Mouse (Mus musculus) frontal cortex, postnatal 25 days (tissue): ENCODE measurements around the gene Tmem106c.

Experiments used
- DNase-seq, 2 experiments: peaks; one replicate each; pipeline ENCODE4 v3.0.0; 2022; ENCODE audit warnings: low spot score in 2 of 2

The Tmem106c gene

GRCm38 (mm10) chr15:97952889-97953189 lies 11.2 kb upstream of the Tmem106c start:
- no peak for DNase-seq

GRCm38 (mm10) chr15:97954671-97955070 lies 9.3 kb upstream of the Tmem106c start:
- DNase-seq = no peak

GRCm38 (mm10) chr15:97955286-97955685 lies 8.7 kb upstream of the Tmem106c start:
- no peak for DNase-seq

GRCm38 (mm10) chr15:97955742-97956141 lies 8.3 kb upstream of the Tmem106c start:
- DNase-seq = no peak

DNA sequence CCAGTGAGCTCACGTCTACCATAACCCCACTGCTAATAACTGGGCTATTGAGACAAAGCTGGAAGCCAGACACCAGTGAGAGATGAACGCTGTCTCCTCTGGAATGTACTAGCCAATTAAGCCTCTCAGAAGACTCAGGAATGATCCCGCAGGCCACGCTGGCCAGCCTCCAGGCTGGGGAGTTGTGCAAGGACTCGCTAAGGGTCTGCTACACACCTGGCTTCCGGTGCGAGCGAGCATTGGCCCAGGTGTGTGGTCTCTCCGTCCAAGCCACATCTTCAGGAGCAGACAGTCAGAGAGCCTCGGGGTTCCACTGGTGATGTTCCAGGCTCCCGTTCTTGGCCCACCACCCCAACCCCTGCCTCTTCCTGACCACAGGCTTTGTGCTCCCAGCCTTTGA lies 7.6 kb upstream of the Tmem106c start:
- DNase-seq = no peak

DNA sequence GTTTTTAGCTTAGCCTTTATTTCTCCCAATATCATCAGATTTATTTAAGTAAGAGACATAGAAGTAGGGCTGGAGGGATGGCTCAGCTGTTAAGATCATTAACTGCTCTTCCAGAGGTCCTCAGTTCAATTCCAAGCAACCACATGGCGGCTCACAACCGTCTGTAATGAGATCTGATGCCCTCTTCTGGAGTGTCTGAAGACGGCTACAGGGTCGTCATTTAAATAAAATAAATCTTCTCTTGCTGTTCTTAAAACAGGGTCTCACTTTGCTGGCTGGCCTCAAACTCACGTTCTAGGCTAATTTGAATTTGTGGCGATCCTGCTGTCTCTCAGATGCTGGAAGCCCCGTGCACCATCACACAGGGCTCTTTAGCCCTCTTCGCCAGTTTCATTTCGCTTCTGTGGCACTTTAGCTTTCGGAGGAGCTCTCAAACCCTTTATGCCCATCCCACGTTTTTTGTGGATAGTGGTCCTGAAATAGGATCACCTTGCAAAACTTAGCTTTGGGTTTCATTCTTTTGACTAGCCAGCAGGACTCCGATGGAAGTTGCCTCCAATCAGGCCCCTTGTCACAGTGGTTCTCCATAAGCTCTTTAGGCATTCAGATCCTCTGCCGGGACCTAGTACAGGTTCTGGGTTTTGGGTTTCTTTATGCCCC lies 541 bp upstream of the Tmem106c start:
- DNase-seq = no peak

GRCm38 (mm10) chr15:97964836-97965187 lies 812 bp downstream of the Tmem106c start:
- no peak for DNase-seq

DNA sequence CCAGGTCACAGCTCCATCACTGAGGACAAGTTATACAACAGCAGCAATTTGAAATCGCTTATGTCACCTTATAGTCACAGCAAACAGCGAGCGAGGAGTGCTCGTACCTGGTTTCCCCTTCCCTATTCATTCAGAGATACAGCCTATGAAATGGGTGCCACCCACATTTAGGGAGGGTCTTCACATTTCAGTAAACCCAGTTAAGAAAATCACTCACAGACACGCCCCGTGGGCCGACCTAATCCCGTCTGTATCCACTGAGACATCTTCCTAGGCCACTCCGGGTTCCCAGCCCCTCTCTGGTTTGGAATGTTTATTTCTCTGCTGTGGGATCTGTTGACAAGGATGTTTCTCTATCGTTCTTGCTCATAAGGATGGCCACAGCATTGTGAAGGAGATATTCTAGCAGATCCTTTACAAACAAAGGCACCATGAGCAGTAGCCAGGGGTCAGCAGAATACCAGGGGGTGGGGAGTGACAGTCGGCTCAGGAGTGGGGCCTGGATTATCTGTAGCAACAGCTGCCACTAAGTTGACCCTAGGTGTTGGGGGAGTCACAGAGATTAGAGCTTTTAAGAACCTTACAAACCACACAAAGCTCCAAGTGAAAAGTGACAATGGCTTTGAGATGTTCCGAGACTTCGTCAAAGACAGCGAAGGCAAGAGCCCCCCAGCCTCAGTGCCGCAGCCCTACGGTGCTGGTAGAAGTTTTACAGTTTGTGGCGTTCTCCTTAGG lies 1.5 kb downstream of the Tmem106c start:
- DNase-seq = no peak

DNA sequence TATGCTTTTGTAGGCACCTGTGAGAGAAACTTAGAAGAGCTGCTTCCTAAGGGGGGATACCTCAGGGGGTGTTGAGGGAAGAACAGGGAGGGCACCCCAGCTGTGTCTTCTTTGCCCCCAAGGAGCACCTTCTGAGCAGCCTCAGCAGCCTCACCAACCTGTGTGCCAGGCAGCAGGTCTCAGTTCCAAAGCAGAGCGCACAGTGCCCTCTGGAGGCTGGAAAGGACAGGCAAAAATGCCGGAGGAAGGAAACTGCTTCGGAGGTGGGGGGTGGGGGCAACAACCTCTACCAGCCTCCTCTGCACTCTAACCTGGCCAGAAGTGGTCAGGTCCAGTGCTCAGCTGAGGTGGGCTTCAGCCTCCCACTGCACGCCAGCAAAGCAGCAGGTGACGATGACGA lies 6.3 kb downstream of the Tmem106c start:
- no peak for DNase-seq

DNA sequence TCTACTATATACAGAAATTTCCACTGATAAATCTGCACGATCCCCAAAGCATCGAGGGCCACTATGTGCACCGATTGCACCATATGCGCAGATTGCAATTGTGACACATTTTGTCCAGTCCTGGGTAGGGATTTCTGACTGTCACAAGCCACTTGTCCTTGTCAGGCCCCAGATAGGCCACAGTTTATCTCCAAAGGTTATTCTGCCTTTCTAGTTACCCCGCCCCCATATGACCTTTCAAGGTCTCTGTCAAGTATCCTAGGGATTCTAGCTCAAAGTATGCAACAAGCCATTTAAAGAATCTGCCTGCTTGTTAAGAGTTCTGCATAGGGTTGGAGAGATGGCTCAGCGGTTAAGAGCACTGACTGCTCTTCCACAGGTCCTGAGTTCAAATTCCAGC lies 8.6 kb downstream of the Tmem106c start:
- DNase-seq = no peak

- DNase-seq = no peak
These were observed 9.4 kb downstream of the Tmem106c start for GRCm38 (mm10) chr15:97973248-97974005.

DNA sequence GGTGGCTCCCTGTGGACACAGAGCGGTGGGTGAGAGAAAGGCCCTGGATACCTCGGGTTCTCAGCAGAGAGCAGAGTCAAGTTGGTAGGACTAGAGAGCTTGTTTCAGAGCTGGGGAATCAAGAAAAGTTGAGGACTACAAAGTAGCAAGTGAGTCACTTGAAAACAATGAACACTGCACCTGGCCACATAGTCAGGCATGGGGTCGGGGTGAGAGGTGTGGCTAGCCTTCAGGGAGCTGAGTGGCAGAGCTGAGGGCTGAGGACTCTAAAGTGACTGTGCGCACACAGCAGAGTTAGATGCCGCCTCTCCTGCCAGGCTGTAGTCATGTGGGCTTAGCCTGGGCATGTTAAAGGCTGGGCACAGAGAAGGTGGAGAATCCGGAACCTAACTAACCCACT lies 17.6 kb downstream of the Tmem106c start:
- DNase-seq = no peak

DNA sequence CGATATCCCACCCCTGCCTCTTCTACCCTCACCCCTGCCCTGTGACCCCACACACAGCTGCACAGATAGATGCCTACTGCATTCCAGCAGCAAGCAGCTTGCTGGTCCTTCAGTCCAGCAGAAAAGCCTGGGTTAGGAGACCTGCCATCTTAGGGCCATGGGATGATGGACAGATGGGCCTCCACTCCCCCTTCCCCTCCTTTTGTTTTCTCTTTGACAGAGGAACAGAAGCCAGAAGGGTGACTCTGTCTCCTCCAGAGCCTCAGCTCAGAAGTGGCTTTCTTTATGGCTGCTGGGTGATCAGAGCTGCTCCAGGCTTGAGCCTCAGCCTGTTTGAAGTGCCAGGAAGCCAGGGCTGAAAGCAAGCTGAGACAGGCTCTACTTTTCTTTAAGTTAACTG lies 25.5 kb downstream of the Tmem106c start:
- DNase-seq = no peak

DNA sequence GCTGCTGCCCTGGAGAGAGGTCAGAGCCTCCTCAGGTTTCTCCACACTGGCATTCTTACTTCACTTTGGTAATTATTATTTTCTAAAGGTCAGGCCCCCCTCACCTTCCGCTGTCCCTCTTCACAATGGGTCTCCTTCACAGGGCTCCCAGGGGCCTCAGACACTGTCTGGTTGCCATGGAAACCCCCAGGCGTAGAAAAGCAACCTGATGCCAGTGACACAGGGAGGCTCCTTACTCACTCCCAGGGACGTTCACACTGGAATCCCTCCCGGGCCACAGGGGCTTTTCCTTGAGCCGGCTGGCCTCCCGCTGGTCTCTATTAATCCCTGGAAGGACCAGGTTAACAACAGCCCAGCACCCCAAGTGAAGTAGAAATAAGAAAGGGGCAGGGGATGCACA lies 26.1 kb downstream of the Tmem106c start:
- no peak for DNase-seq

- no peak for DNase-seq
These were observed 26.7 kb downstream of the Tmem106c start for GRCm38 (mm10) chr15:97990721-97991120.

- no peak for DNase-seq
These were observed 27.4 kb downstream of the Tmem106c start for GRCm38 (mm10) chr15:97991285-97991895.

DNA sequence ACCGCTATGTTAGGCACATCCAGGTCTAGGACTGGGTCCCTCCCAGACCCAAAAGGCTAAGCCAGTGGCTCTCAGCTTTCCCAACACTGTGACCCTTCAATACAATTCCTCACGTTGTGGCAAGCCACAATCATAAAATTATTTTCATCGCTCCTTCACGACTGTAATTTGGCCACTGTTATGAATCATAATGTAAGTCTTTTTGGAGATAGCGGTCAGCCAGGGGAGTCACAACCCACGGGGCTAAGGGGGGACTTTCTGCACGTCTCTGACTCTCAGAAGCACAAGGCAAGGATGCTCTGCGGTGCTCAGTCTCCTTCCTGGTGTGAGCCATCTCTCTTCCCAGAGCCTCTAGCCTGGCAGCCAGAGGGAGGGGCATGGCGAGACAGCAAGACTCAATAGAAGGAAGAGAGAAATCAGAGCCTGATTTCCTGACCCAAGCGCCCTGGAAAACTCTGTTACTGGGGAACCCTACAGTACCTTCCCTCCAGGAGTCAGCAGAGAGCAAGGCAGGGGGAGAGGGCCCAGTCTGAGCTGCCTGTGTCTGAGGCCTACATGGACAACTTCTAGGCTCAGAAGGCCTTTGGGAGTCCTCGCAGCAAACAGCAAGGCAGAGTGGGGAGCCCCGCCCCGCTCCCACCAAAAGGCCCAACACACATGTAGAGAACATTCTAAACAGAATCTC lies 28.2 kb downstream of the Tmem106c start:
- no peak for DNase-seq

GRCm38 (mm10) chr15:97992712-97993286 lies 28.8 kb downstream of the Tmem106c start:
- peak; percentile 47 to 65 for DNase-seq

- no peak for DNase-seq
These were observed 32.8 kb downstream of the Tmem106c start for GRCm38 (mm10) chr15:97996716-97997256.

GRCm38 (mm10) chr15:97999546-97999945 lies 35.5 kb downstream of the Tmem106c start:
- DNase-seq = no peak

GRCm38 (mm10) chr15:97999991-98000390 lies 36.0 kb downstream of the Tmem106c start:
- no peak for DNase-seq
